Mouse (Mus musculus) limb, embryonic 13.5 days (tissue): ENCODE data around the gene Rln1. TPM values are rescaled to one million over a fixed set of nuclear protein-coding genes. Genes with fewer than 3 reads are reported as not detected.

Experiments used
- ATAC-seq: fragments of 200-750 bp; cut with Nextera tagmentation; 2 replicates; pipeline ENCODE4 v1.8.0; 2017; ENCODE audit warnings: low read depth, moderate number of reproducible peaks, moderate TSS enrichment; ENCODE audit not compliant: low FRiP score
- H3K27ac ChIP-seq: fragments of 300-500 bp; sonication (generic); 2 replicates; pipeline ENCODE4 v1.5.1; 2015; ENCODE audit warnings: inconsistent platforms, mild to moderate bottlenecking, moderate library complexity
- H3K27me3 ChIP-seq: fragments of 300-500 bp; sonication (generic); 2 replicates; pipeline ENCODE4 v1.6.1; 2015; ENCODE audit warnings: mild to moderate bottlenecking, inconsistent platforms
- H3K36me3 ChIP-seq: fragments of 300-500 bp; sonication (generic); 2 replicates; pipeline ENCODE4 v1.6.1; 2015; ENCODE audit warnings: inconsistent platforms, mild to moderate bottlenecking, moderate library complexity
- H3K4me1 ChIP-seq: fragments of 300-500 bp; sonication (generic); 2 replicates; pipeline ENCODE4 v1.6.1; 2015; ENCODE audit warnings: inconsistent platforms
- H3K4me2 ChIP-seq: fragments of 300-500 bp; sonication (generic); replicated peaks from 2 replicates; pipeline ENCODE4 v1.6.1; 2015; ENCODE audit warnings: inconsistent platforms, mild to moderate bottlenecking, moderate library complexity
- H3K4me3 ChIP-seq: fragments of 300-500 bp; sonication (generic); 2 replicates; pipeline ENCODE4 v1.5.1; 2015; ENCODE audit warnings: moderate library complexity, mild to moderate bottlenecking, inconsistent platforms
- H3K9ac ChIP-seq: fragments of 300-500 bp; sonication (generic); 2 replicates; pipeline ENCODE4 v1.6.1; 2015; ENCODE audit warnings: mild to moderate bottlenecking, inconsistent platforms
- H3K9me3 ChIP-seq: fragments of 300-500 bp; sonication (generic); 2 replicates; pipeline ENCODE4 v1.6.1; 2016; ENCODE audit warnings: inconsistent platforms
- WGBS: fragments of 180-500 bp; shearing (Covaris S2); methylation state at CpG from one replicate; pipeline ENCODE4 v1.1.7; 2015; 5-methylcytosine and 5-hydroxymethylcytosine counted together
- polyA plus RNA-seq: library from polyadenylated mRNA; unstranded; fragments of >200 nt; fragmentation: Nextera tagmentation; extraction: Ambion mirVana; gene quantifications from 2 replicates; pipeline ENCODE4 v1.2.1, GENCODE M21; 2015

The Rln1 gene
- polyA plus RNA-seq, 1 experiment from 2014 or later, result not detected

- H3K36me3 ChIP-seq, result no peaks in the 10 kb centered on the region
- no peak overlapping the region for H3K4me3 ChIP-seq
- WGBS, result 84% methylated on average over 3 of the region's 3 CpGs
- no peaks in the 10 kb centered on the region for H3K9me3 ChIP-seq
- H3K4me1 ChIP-seq, result peaks cover 12% of the 10 kb centered on the region; the same call in 1 of the 2 replicates
- peaks cover 5% of the 10 kb centered on the region; the same call in 1 of the 2 replicates for H3K27me3 ChIP-seq
- no peak overlapping the region for H3K27ac ChIP-seq
- no peak overlapping the region for H3K9ac ChIP-seq
- ATAC-seq, result no peak
- no peak overlapping the region for H3K4me2 ChIP-seq
Measured at GRCm38 (mm10) chr19:29368671-29369309, 34.3 kb upstream of the Rln1 start.

GRCm38 (mm10) chr19:29368041-29368440, 33.6 kb upstream of the Rln1 start:
- no peak overlapping the region for H3K27ac ChIP-seq
- ATAC-seq, result no peak
- H3K4me3 ChIP-seq, result no peak overlapping the region
- no peaks in the 10 kb centered on the region for H3K36me3 ChIP-seq
- H3K9me3 ChIP-seq, result no peaks in the 10 kb centered on the region
- peaks cover 5% of the 10 kb centered on the region; the same call in 1 of the 2 replicates for H3K27me3 ChIP-seq
- H3K9ac ChIP-seq, result no peak overlapping the region
- WGBS, result 89% methylated on average over 2 of the region's 2 CpGs
- H3K4me1 ChIP-seq, result peaks cover 12% of the 10 kb centered on the region; the same call in 1 of the 2 replicates
- H3K4me2 ChIP-seq, result no peak overlapping the region

- Histone ChIP-seq H3K9me3 (no peaks in the 10 kb centered on the region), H3K9ac (peak within 1 kb of the TSS; percentile 67), H3K27ac (no peak within 1 kb of the TSS), H3K4me2 (peak within 1 kb of the TSS; percentile 84), H3K4me1 (peaks cover 7% of the 10 kb centered on the region; the same call in 1 of the 2 replicates), H3K36me3 (no peaks in the 10 kb centered on the region), H3K4me3 (peak within 1 kb of the TSS; percentile 56), H3K27me3 (peaks cover 5% of the 10 kb centered on the region; the same call in 1 of the 2 replicates)
- 3% methylated on average over 26 of the region's 26 CpGs for WGBS
- ATAC-seq, result no peak
Measured at GRCm38 (mm10) chr19:29366969-29367622, 32.6 kb upstream of the Rln1 start, which contains the start of the genes Plgrkt and Cd274. Gene Plgrkt (minus strand): TSS chr19:29367390. Gene Cd274 (plus strand): TSS chr19:29367455.

- Histone ChIP-seq H3K36me3 (no peaks in the 10 kb centered on the region), H3K27ac (no peak overlapping the region), H3K27me3 (peaks cover 5% of the 10 kb centered on the region; the same call in 1 of the 2 replicates), H3K4me1 (peaks cover 4% of the 10 kb centered on the region), H3K4me3 (peak overlapping the region; percentile 56), H3K9ac (no peak overlapping the region), H3K9me3 (no peaks in the 10 kb centered on the region), H3K4me2 (peak overlapping the region; percentile 84)
- 58% methylated on average over 20 of the region's 20 CpGs for WGBS
- ATAC-seq, result no peak
Measured at GRCm38 (mm10) chr19:29366226-29366968, 31.9 kb upstream of the Rln1 start.

GRCm38 (mm10) chr19:29365105-29365504, 30.6 kb upstream of the Rln1 start:
- no peak for ATAC-seq

GRCm38 (mm10) chr19:29364076-29364475, 29.6 kb upstream of the Rln1 start:
- ATAC-seq, result no peak
- H3K4me2 ChIP-seq, result no peak overlapping the region
- 76% methylated on average over 5 of the region's 5 CpGs for WGBS
- no peaks in the 10 kb centered on the region for H3K36me3 ChIP-seq
- peaks cover 5% of the 10 kb centered on the region; the same call in 1 of the 2 replicates for H3K27me3 ChIP-seq
- no peak overlapping the region for H3K4me3 ChIP-seq
- H3K27ac ChIP-seq, result no peak overlapping the region
- H3K9me3 ChIP-seq, result no peaks in the 10 kb centered on the region
- peaks cover 18% of the 10 kb centered on the region for H3K4me1 ChIP-seq
- H3K9ac ChIP-seq, result no peak overlapping the region

More at GRCm38 (mm10) chr19:29365105-29365504, 30.6 kb upstream of the Rln1 start:
- no peaks in the 10 kb centered on the region for H3K9me3 ChIP-seq
- H3K4me3 ChIP-seq, result no peak overlapping the region
- H3K4me2 ChIP-seq, result no peak overlapping the region
- H3K36me3 ChIP-seq, result no peaks in the 10 kb centered on the region
- H3K9ac ChIP-seq, result no peak overlapping the region
- H3K27ac ChIP-seq, result no peak overlapping the region
- peaks cover 17% of the 10 kb centered on the region for H3K4me1 ChIP-seq
- 27% methylated on average over 3 of the region's 3 CpGs for WGBS
- H3K27me3 ChIP-seq, result peaks cover 5% of the 10 kb centered on the region; the same call in 1 of the 2 replicates

- Histone ChIP-seq H3K4me1 (peaks cover 18% of the 10 kb centered on the region), H3K9ac (no peak overlapping the region), H3K4me2 (no peak overlapping the region), H3K27ac (no peak overlapping the region), H3K36me3 (peaks cover 4% of the 10 kb centered on the region; the same call in 1 of the 2 replicates), H3K9me3 (no peaks in the 10 kb centered on the region), H3K4me3 (no peak overlapping the region), H3K27me3 (peaks cover 5% of the 10 kb centered on the region; the same call in 1 of the 2 replicates)
- ATAC-seq, result no peak
- 86% methylated on average over 7 of the region's 7 CpGs for WGBS
Measured at GRCm38 (mm10) chr19:29363557-29363956, 29.1 kb upstream of the Rln1 start.

- Histone ChIP-seq H3K4me1 (peaks cover 18% of the 10 kb centered on the region), H3K4me3 (peak overlapping the region; percentile 67), H3K9me3 (no peaks in the 10 kb centered on the region), H3K27ac (no peak overlapping the region), H3K4me2 (peak overlapping the region; percentile 83), H3K9ac (peak overlapping the region; percentile 71), H3K27me3 (peaks cover 5% of the 10 kb centered on the region; the same call in 1 of the 2 replicates), H3K36me3 (peaks cover 6% of the 10 kb centered on the region; the same call in 1 of the 2 replicates)
- WGBS, result 45% methylated on average over 13 of the region's 13 CpGs
- no peak for ATAC-seq
Measured at GRCm38 (mm10) chr19:29362173-29362930, 27.9 kb upstream of the Rln1 start.

GRCm38 (mm10) chr19:29361468-29362130, 27.1 kb upstream of the Rln1 start:
- H3K4me2 ChIP-seq, result peak overlapping the region; percentile 83
- H3K27ac ChIP-seq, result no peak overlapping the region
- ATAC-seq, result peak; percentile 99
- peak overlapping the region; percentile 71 for H3K9ac ChIP-seq
- no peaks in the 10 kb centered on the region for H3K9me3 ChIP-seq
- WGBS, result 3% methylated on average over 33 of the region's 33 CpGs
- peak overlapping the region; percentile 67 for H3K4me3 ChIP-seq
- H3K4me1 ChIP-seq, result peaks cover 15% of the 10 kb centered on the region
- H3K36me3 ChIP-seq, result peaks cover 6% of the 10 kb centered on the region; the same call in 1 of the 2 replicates
- H3K27me3 ChIP-seq, result peaks cover 5% of the 10 kb centered on the region; the same call in 1 of the 2 replicates

- H3K4me1 ChIP-seq, result peaks cover 14% of the 10 kb centered on the region; the same call in 1 of the 2 replicates
- no peak overlapping the region for H3K4me2 ChIP-seq
- 78% methylated on average over 5 of the region's 5 CpGs for WGBS
- peaks cover 6% of the 10 kb centered on the region; the same call in 1 of the 2 replicates for H3K36me3 ChIP-seq
- H3K9me3 ChIP-seq, result no peaks in the 10 kb centered on the region
- H3K4me3 ChIP-seq, result no peak overlapping the region
- peaks cover 5% of the 10 kb centered on the region; the same call in 1 of the 2 replicates for H3K27me3 ChIP-seq
- no peak for ATAC-seq
- no peak overlapping the region for H3K9ac ChIP-seq
- H3K27ac ChIP-seq, result no peak overlapping the region
Measured at GRCm38 (mm10) chr19:29360251-29360650, 25.8 kb upstream of the Rln1 start.

- Histone ChIP-seq H3K9ac (no peak overlapping the region), H3K27ac (no peak overlapping the region), H3K36me3 (peaks cover 6% of the 10 kb centered on the region; the same call in 1 of the 2 replicates), H3K4me1 (peaks cover 12% of the 10 kb centered on the region), H3K4me2 (no peak overlapping the region), H3K4me3 (no peak overlapping the region), H3K27me3 (no peaks in the 10 kb centered on the region), H3K9me3 (no peaks in the 10 kb centered on the region)
- no peak for ATAC-seq
- 85% methylated on average over 11 of the region's 11 CpGs for WGBS
Measured at GRCm38 (mm10) chr19:29356281-29356680, 21.8 kb upstream of the Rln1 start.
